Mouse (Mus musculus) CH12.LX (cell line): ENCODE results near the gene Scaf11. TPM values are rescaled to one million over a fixed set of nuclear protein-coding genes. Genes with fewer than 3 reads are reported as not detected.
"Not testable (repeated sequence)": the region's sequence is repeated elsewhere in the genome, so short reads cannot be mapped to it uniquely, and the experiment has no call there.

ENCODE experiments used
- DNase-seq: peaks from one replicate; pipeline ENCODE4 v3.0.0-alpha.2; 2013; ENCODE audit errors: extremely low read depth
- H3K27ac ChIP-seq: 2 replicates; pipeline ENCODE4 v1.5.1; 2012; ENCODE audit warnings: low read depth, mild to moderate bottlenecking, control low read depth, moderate library complexity; ENCODE audit not compliant: insufficient read depth
- H3K27me3 ChIP-seq: replicated peaks from 2 replicates; pipeline ENCODE3; 2012; ENCODE audit warnings: inconsistent platforms
- H3K36me3 ChIP-seq, 2 experiments: replicated peaks in 1 of 2; 2 replicates each; pipeline versions ENCODE3 to v1.6.1; 2012; ENCODE audit warnings: inconsistent platforms in 1 of 2, low read length in 1 of 2, mild to moderate bottlenecking in 1 of 2, mixed read lengths in 1 of 2, moderate library complexity in 1 of 2; ENCODE audit not compliant: control insufficient read depth in 1 of 2, insufficient read depth in 1 of 2
- H3K4me1 ChIP-seq, 2 experiments: 2 replicates each; pipeline ENCODE4 v1.6.1; 2012; ENCODE audit warnings: inconsistent platforms in 1 of 2, moderate library complexity in 1 of 2; ENCODE audit not compliant: insufficient read depth in 2 of 2, control insufficient read depth in 1 of 2
- H3K4me2 ChIP-seq: 2 replicates; pipeline ENCODE4 v1.6.1; 2012; ENCODE audit warnings: low read depth, mild to moderate bottlenecking, control low read depth; ENCODE audit not compliant: poor library complexity, insufficient read depth, severe bottlenecking
- H3K4me3 ChIP-seq, 3 experiments: fragments of 150-350 bp in 1 of 3; sonication (generic) in 1 of 3; replicated peaks in 1 of 3; 2 replicates each; pipeline versions ENCODE3 to v1.5.1; 2011 to 2012; ENCODE audit warnings: low read depth in 2 of 3, low read length in 2 of 3, mild to moderate bottlenecking in 2 of 3, moderate library complexity in 2 of 3, control low read depth in 1 of 3, improper control_type of control experiment in 1 of 3, inconsistent platforms in 1 of 3, mixed read lengths in 1 of 3; ENCODE audit not compliant: poor library complexity in 1 of 3
- H3K79me2 ChIP-seq: replicated peaks from 2 replicates; pipeline ENCODE4 v1.6.1; 2012; ENCODE audit warnings: mild to moderate bottlenecking, moderate library complexity; ENCODE audit not compliant: control insufficient read depth, poor library complexity, insufficient read depth, severe bottlenecking; ENCODE audit errors: extremely low read depth
- H3K9ac ChIP-seq: 2 replicates; pipeline ENCODE4 v1.6.1; 2012; ENCODE audit warnings: low read depth, mild to moderate bottlenecking, control low read depth, moderate library complexity; ENCODE audit not compliant: insufficient read depth
- H3K9me3 ChIP-seq: replicated peaks from 2 replicates; pipeline ENCODE3; 2012; ENCODE audit warnings: low read length, inconsistent platforms, mixed read lengths
- CHD1 ChIP-seq: IDR thresholded peaks from 2 replicates; pipeline ENCODE4 v1.6.1; 2012; ENCODE audit warnings: low read depth, low read length, improper control_type of control experiment, inconsistent platforms
- CHD2 ChIP-seq: IDR thresholded peaks from 2 replicates; pipeline ENCODE4 v1.6.1; 2011; ENCODE audit warnings: low read length, improper control_type of control experiment
- CTCF ChIP-seq, 2 experiments: IDR thresholded peaks in 1 of 2; conservative IDR thresholded peaks in 1 of 2; 2 replicates each; pipeline ENCODE4 v1.5.1; 2011 to 2012; ENCODE audit warnings: low read depth in 2 of 2, low read length in 2 of 2, improper control_type of control experiment in 1 of 2, inconsistent platforms in 1 of 2, mild to moderate bottlenecking in 1 of 2, moderate library complexity in 1 of 2
- ELF1 ChIP-seq: IDR thresholded peaks from 2 replicates; pipeline ENCODE4 v1.6.1; 2014; ENCODE audit warnings: low read depth, mild to moderate bottlenecking, inconsistent platforms, low read length, improper control_type of control experiment
- EP300 ChIP-seq: IDR thresholded peaks from 2 replicates; pipeline ENCODE4 v1.6.1; 2011; ENCODE audit warnings: low read length, improper control_type of control experiment
- ETS1 ChIP-seq: conservative IDR thresholded peaks from 2 replicates; pipeline ENCODE4 v1.6.1; 2012; ENCODE audit warnings: low read depth, mild to moderate bottlenecking, inconsistent platforms, low read length, improper control_type of control experiment, moderate library complexity
- GABPA ChIP-seq: IDR thresholded peaks from 2 replicates; pipeline ENCODE4 v1.6.1; 2012; ENCODE audit warnings: low read depth, low read length, improper control_type of control experiment, inconsistent platforms; ENCODE audit not compliant: insufficient replicate concordance
- HCFC1 ChIP-seq: IDR thresholded peaks from 2 replicates; pipeline ENCODE4 v1.6.1; 2012; ENCODE audit warnings: low read depth, mild to moderate bottlenecking, inconsistent platforms, low read length, improper control_type of control experiment
- IRF4 ChIP-seq: IDR thresholded peaks from 2 replicates; pipeline ENCODE4 v1.6.1; 2014; ENCODE audit warnings: low read depth, mild to moderate bottlenecking, inconsistent platforms, low read length, improper control_type of control experiment
- JUND ChIP-seq: conservative IDR thresholded peaks from 2 replicates; pipeline ENCODE4 v1.6.1; 2011; ENCODE audit warnings: low read depth, low read length, improper control_type of control experiment
- KAT2A ChIP-seq: IDR thresholded peaks from 2 replicates; pipeline ENCODE4 v1.6.1; 2012; ENCODE audit warnings: low read length, improper control_type of control experiment, inconsistent platforms; ENCODE audit not compliant: insufficient replicate concordance
- MAFK ChIP-seq: IDR thresholded peaks from 2 replicates; pipeline ENCODE4 v1.6.1; 2011; ENCODE audit warnings: low read length, improper control_type of control experiment; ENCODE audit not compliant: insufficient replicate concordance
- MAZ ChIP-seq: IDR thresholded peaks from 2 replicates; pipeline ENCODE4 v1.6.1; 2012; ENCODE audit warnings: low read depth, mild to moderate bottlenecking, inconsistent platforms, low read length, improper control_type of control experiment, moderate library complexity
- MEF2A ChIP-seq: IDR thresholded peaks from 2 replicates; pipeline ENCODE4 v1.6.1; 2014; ENCODE audit warnings: low read depth, mild to moderate bottlenecking, inconsistent platforms, low read length, improper control_type of control experiment, borderline replicate concordance
- MXI1 ChIP-seq: IDR thresholded peaks from 2 replicates; pipeline ENCODE4 v1.6.1; 2011; ENCODE audit warnings: mild to moderate bottlenecking, low read depth, low read length, improper control_type of control experiment
- POLR2AphosphoS2 ChIP-seq: IDR thresholded peaks from 2 replicates; pipeline ENCODE4 v1.6.1; 2011; ENCODE audit warnings: low read depth, low read length, improper control_type of control experiment
- RAD21 ChIP-seq: IDR thresholded peaks from 2 replicates; pipeline ENCODE4 v1.6.1; 2011; ENCODE audit warnings: low read depth, mild to moderate bottlenecking, low read length, improper control_type of control experiment, moderate library complexity
- SMC3 ChIP-seq: IDR thresholded peaks from 2 replicates; pipeline ENCODE4 v1.6.1; 2011; ENCODE audit warnings: low read depth, low read length, improper control_type of control experiment
- TBP ChIP-seq: conservative IDR thresholded peaks from 2 replicates; pipeline ENCODE4 v1.6.1; 2011; ENCODE audit warnings: low read depth, low read length, improper control_type of control experiment
- TCF12 ChIP-seq: IDR thresholded peaks from 2 replicates; pipeline ENCODE4 v1.6.1; 2014; ENCODE audit warnings: low read depth, mild to moderate bottlenecking, inconsistent platforms, low read length, improper control_type of control experiment
- UBTF ChIP-seq: IDR thresholded peaks from 2 replicates; pipeline ENCODE4 v1.6.1; 2012; ENCODE audit warnings: low read depth, mild to moderate bottlenecking, inconsistent platforms, low read length, improper control_type of control experiment, moderate library complexity
- USF1 ChIP-seq: IDR thresholded peaks from 2 replicates; pipeline ENCODE4 v1.6.1; 2014; ENCODE audit warnings: low read depth, mild to moderate bottlenecking, inconsistent platforms, low read length, improper control_type of control experiment
- ZNF384 ChIP-seq: IDR thresholded peaks from 2 replicates; pipeline ENCODE4 v1.6.1; 2012; ENCODE audit warnings: low read depth, low read length, improper control_type of control experiment, inconsistent platforms
- dilution Hi-C: fragments of 300-500 bp; cut with MboI; formaldehyde crosslinking; loops from 2 replicates; pipeline ENCODE4 v1.14.3; 2020; ENCODE audit warnings: low sequenced_read_pairs; ENCODE audit not compliant: extremely low pct_unique_long_range_greater_than_20kb, extremely low pct_ligation_motif_present
- in situ Hi-C: fragments of 300-500 bp; cut with MboI; formaldehyde crosslinking; loops from 3 replicates; pipeline ENCODE4 v1.14.3; 2019; ENCODE audit warnings: low sequenced_read_pairs, low pct_ligation_motif_present, low pct_unique_long_range_greater_than_20kb, mixed read lengths
- polyA plus RNA-seq: library from polyadenylated mRNA; unstranded; fragments of >175 nt; gene quantifications from 2 replicates; pipeline ENCODE4 v1.2.1, GENCODE M21; 2012; ENCODE audit warnings: low read depth; ENCODE audit not compliant: insufficient read length
- total RNA-seq, 2 experiments: library from RNA; depleted of rRNA; stranded (reverse); fragments of 300-350 nt in 1 of 2; fragments of >200 nt in 1 of 2; gene quantifications; 2 replicates each; pipeline ENCODE4 v1.2.3; 2012 to 2014

The Scaf11 gene
- total and polyA plus RNA-seq, 3 experiments: 57.2 to 88.0 (median 59.8) TPM

DNA sequence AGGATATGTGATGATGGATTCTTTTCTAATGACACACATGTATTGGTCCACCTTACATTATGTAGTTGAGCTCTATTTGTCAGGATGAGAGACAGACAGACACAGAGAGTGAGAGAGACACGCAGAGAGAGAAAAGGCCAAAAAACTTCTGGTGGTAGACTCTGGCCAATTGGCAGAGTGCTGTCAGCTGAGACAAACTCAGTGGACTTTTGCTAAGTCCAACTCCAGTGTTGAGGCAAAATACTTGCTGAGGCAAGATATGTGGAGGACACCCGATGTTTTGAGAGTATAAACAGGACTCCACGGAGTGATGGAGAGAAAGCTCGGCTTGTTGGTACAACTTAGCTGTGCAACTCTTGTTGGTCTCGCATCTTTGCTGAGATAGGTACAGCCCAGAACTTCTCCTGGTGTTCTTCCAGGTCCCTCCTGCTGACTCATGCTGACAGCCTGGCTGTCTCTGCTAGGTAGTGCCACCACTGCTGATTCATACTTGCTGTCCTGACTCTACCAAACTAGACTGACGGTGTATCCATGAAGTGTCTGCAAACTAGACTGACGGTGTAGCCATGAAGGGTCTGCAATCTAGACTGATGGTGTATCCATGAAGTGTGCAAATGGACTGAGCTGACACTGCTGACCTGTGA lies 11.9 kb downstream of the Scaf11 start:
- Histone ChIP-seq H3K27ac (no peak overlapping the region), H3K4me2 (no peak overlapping the region), H3K36me3 (peaks cover 31 to 58% of the 10 kb centered on the region in 2 experiments), H3K9me3 (no peaks in the 10 kb centered on the region), H3K79me2 (peaks cover 60% of the 10 kb centered on the region), H3K27me3 (no peaks in the 10 kb centered on the region), H3K9ac (no peak overlapping the region), H3K4me1 (no peaks in the 10 kb centered on the region), H3K4me3 (no peak overlapping the region)
- in situ Hi-C loops (no loop called here), dilution Hi-C loops (no loop called here)
- TF ChIP-seq EP300: no peak
- no peak for TF ChIP-seq KAT2A
- TF ChIP-seq USF1: no peak
- no peak for TF ChIP-seq MXI1
- no peak for TF ChIP-seq ETS1
- no peak for TF ChIP-seq MAFK
- TF ChIP-seq TCF12: no peak
- no peak for TF ChIP-seq UBTF
- no peak for TF ChIP-seq MAZ
- TF ChIP-seq HCFC1: no peak
- no peak for TF ChIP-seq IRF4
- no peak for TF ChIP-seq POLR2AphosphoS2
- TF ChIP-seq ZNF384: no peak
- no peak for TF ChIP-seq ELF1
- TF ChIP-seq RAD21: no peak
- TF ChIP-seq MEF2A: no peak
- no peak for TF ChIP-seq CHD1
- TF ChIP-seq GABPA: no peak
- TF ChIP-seq JUND: no peak
- TF ChIP-seq CTCF (conservative IDR thresholded peaks at IDR 0.05 in 1 of 2, IDR thresholded peaks at IDR 0.05 in 1 of 2; ENCODE audit: low read depth in 2 of 2, low read length in 2 of 2): no peak
- no peak for DNase-seq

DNA sequence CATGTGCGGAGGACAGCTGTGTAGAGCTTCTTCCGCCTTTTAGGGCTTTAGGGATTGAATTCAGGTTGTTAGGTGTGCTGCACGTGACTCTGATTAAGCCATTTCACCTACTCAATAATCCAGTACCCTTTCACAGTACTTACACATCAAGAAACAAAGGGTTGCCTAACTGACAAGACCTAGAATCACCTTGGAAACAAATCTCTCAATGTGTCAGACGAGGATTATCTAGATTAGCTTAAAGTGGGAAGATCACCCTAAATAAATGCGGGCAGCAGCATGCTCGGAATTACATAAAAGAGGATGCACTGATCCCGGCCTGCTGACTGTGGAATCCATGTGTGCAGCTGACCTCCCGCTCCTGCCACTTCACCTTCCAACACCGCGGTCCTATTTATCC lies 13.9 kb downstream of the Scaf11 start:
- in situ Hi-C loops: no loop called here
- Histone ChIP-seq H3K79me2 (peaks cover 51% of the 10 kb centered on the region), H3K27ac (no peak overlapping the region), H3K9me3 (no peaks in the 10 kb centered on the region), H3K4me1 (no peaks in the 10 kb centered on the region), H3K27me3 (no peaks in the 10 kb centered on the region), H3K9ac (no peak overlapping the region), H3K4me3 (no peak overlapping the region), H3K4me2 (no peak overlapping the region), H3K36me3 (peaks cover 33 to 66% of the 10 kb centered on the region in 2 experiments)
- dilution Hi-C loops: no loop called here
- no peak for TF ChIP-seq ELF1
- TF ChIP-seq MEF2A: no peak
- no peak for TF ChIP-seq ZNF384
- no peak for TF ChIP-seq SMC3
- no peak for TF ChIP-seq TBP
- no peak for TF ChIP-seq CHD2
- no peak for TF ChIP-seq MXI1
- no peak for DNase-seq

- H3K4me1 ChIP-seq, H3K27me3 ChIP-seq, in situ Hi-C loops, dilution Hi-C loops, H3K9ac ChIP-seq, H3K4me2 ChIP-seq, H3K27ac ChIP-seq, DNase-seq, H3K9me3 ChIP-seq, H3K4me3 ChIP-seq: not testable (repeated sequence)
- Histone ChIP-seq H3K79me2 (peaks cover 13% of the 10 kb centered on the region), H3K36me3 (peaks cover 30 to 64% of the 10 kb centered on the region in 2 experiments)
Observed at GRCm38 (mm10) chr15:96441480-96441879, 19.2 kb downstream of the Scaf11 start.
